Mouse (Mus musculus) spleen, postnatal 14 days (tissue): ENCODE measurements around the gene Ppp1ca.
A peak's percentile ranks its signal among the peaks of the same experiment; 100 is the strongest.

Experiments
- DNase-seq, 2 experiments: peaks; one replicate each; pipeline ENCODE4 v3.0.0; 2021 to 2022; ENCODE audit warnings: low spot score in 2 of 2

The Ppp1ca gene

DNA sequence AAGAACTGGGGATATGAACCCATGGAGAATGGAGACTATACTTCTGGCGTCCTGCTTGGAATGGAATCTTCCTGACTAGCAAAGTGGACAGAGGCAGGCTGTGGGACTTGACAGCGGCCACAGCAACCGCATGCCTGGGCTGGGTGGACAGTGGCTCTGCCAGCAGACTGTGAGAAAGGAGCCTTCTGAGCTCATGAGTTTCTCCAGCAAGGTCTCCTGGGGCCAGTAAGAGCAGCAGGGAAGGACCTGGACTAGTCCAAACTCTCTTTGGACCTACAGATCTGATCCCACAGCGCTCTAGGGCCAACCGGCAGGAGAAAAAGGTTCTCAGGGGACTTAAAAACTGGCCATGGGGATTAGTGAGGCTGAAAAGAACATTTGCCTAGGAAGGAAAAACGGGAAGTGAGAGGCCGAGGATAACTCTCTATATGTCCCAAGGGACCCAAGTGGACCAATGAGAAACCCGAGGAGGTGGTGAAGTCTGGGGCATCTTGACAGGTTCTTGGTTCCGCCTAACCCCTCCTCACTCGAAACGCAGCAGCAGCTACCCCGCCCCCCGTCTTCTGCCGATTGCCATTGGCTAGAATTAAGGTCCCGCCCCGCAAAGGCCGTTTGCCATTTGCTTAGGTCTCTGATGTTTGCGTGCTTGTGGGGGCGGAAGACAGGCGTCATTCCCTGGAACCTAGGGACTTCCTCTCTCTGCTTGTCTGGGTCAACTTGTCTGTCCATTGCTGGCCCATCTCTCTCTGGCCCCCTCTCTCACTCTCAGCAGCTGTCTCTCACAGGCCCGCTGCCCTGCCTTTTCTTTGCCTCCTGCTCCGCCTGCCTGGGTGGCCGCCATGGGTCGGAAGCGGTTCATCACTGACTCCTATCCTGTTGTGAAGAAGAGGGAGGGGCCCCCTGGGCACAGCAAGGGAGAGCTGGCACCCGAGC lies 39.7 kb downstream of the Ppp1ca start, which contains the start of gene Pold4:
Gene Pold4 (plus strand): TSS at position 647 of the 933 bp plus-strand sequence.
- DNase-seq: peak; percentile 87 to 91

DNA sequence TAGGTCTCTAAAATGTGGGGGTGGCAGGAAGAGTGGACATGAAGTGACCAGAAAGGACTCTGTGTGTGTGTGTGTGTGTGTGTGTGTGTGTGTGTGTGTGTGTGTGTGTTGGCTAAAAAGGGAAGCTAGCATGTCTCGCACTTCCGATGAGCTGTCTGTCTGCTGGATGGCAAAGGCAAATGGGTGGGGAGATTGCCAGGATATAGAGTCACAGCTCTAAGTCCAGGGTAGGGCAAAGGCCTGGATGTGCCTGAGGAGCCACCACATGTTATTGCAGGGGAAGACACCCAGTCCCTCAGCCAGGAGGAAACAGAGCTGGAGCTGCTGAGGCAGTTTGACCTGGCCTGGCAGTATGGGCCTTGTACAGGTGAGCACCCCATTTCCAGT lies 40.3 kb downstream of the Ppp1ca start:
- DNase-seq: peak in 1 of 2 experiments; percentile 37

DNA sequence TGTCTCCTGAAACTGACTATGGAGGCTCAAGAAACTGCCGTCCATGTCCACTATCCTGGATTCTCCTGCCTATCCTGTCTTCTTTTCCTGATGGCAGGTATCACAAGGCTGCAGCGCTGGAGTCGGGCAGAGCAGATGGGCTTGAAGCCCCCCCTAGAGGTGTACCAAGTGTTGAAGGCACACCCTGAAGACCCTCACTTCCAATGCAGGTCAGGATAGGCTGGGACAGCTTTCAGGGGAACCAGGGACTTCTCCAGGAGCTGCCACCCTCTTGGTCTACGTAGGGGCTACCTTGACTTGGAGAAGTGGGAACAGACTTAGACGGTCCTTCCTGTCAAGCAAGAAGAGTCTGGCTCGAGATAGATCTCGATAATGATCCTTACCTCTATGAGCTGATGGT lies 40.8 kb downstream of the Ppp1ca start:
- no peak for DNase-seq

DNA sequence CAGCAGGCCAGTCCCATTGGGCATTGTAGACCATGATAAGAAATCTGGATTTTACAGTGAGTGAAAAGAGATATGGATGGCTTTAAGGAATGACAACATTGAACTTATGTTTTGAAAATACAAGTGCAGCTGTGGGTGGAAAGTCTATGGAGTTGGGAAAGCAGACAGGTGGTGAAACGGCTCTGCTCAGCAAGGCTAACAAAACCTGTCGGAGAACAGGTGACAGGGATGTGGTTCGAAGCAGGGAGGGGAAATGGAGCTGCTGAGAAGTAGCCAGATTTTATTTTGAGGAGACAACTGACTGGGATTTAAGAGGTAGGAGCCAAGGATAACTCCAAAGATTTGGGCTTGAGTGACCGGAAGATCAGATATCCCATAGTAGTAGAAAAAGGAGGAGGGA lies 42.7 kb downstream of the Ppp1ca start:
- DNase-seq: no peak

DNA sequence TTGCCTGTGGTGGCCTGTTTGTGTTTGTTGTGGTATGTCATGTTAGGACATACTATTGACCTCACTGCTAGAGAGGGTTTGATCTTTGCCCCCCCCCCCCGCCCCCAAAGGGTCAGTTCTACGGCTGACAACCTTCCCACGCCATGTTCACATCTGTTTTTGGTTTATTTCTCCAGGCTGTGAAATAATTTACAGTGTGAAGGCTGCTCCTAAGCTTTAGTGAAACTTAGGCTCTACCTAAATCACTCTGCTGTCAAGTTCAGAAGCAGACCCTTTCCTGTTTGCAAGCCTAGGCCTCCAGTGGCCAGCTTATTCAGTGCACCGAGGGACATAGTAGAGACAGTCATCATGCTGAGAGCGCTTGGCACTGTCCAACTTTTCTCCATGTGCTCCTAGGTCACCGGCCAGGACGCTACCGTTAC lies 48.4 kb downstream of the Ppp1ca start:
- no peak for DNase-seq

DNA sequence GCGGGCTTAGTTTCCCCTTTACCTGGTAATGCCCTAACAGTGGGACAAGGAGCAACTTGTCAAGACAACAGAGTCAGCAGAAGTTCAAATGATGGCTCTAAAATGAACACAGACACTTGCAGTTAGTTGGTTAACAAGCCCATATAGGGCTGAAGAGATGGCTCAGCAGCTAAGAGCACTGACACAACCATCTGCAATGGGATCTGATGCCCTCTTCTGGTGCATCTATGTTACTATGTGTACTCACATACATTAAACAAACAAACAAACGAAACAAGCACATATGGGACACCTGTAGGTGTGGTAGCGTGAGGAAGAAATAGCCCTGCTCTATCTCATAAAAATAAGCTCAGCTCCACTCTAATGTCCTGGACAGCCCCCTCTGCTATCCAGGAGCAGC lies 50.6 kb downstream of the Ppp1ca start:
- no peak for DNase-seq

DNA sequence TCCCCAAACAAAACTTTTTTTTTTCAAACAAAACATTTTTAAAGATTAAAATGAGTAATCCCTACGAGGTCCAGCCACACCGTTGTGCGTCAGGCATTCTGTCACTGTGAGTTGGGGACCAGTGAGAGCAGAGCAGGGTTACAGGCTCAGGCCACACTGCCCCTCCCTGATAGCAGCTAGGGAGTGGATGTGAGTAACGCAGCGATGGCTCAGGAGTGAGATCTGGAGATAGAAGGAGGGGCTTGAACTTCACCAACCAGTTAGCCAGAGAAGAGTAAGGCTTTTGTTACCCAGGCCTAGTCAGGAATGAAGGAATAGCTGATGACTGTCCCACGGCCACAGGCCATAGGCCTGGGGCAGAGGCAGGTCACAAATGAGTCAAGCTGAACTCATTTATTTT lies 52.9 kb downstream of the Ppp1ca start:
- DNase-seq: no peak
